Mouse (Mus musculus) cortical plate, adult 2 months (tissue): ENCODE results near the gene Sdk1. TPM values are rescaled to one million over a fixed set of nuclear protein-coding genes. Genes with fewer than 3 reads are reported as not detected.
A peak's percentile ranks its signal among the peaks of the same experiment; 100 is the strongest.

Experiments used
- H3K27ac ChIP-seq: fragments of 200-500 bp; 2 replicates; pipeline ENCODE4 v1.5.1; 2012; ENCODE audit warnings: low read length, control low read depth, inconsistent platforms; ENCODE audit not compliant: insufficient read depth
- H3K4me1 ChIP-seq: fragments of 200-500 bp; 2 replicates; pipeline ENCODE4 v1.6.1; 2011; ENCODE audit warnings: low read length; ENCODE audit not compliant: control insufficient read depth, insufficient read depth
- H3K4me3 ChIP-seq: fragments of 200-500 bp; 2 replicates; pipeline ENCODE4 v1.5.1; 2011; ENCODE audit warnings: mild to moderate bottlenecking, low read length, control low read depth; ENCODE audit not compliant: insufficient read depth
- CTCF ChIP-seq: fragments of 200-500 bp; IDR thresholded peaks from 2 replicates; pipeline ENCODE4 v1.5.1; 2011; ENCODE audit warnings: mild to moderate bottlenecking, control low read depth, low read length; ENCODE audit not compliant: insufficient read depth; ENCODE audit errors: extremely low read depth
- POLR2A ChIP-seq: fragments of 200-500 bp; IDR thresholded peaks from 2 replicates; pipeline ENCODE4 v1.6.1; 2011; ENCODE audit warnings: mild to moderate bottlenecking, low read length, control low read depth; ENCODE audit not compliant: insufficient read depth; ENCODE audit errors: extremely low read depth
- polyA plus RNA-seq: library from polyadenylated mRNA; depleted of rRNA; stranded (reverse); fragments of >200 nt; gene quantifications from 2 replicates; pipeline ENCODE4 v1.2.3, GENCODE M21; 2012

The Sdk1 gene
- polyA plus RNA-seq, 1 experiment, result 3.3 TPM

GRCm38 (mm10) chr5:142024448-142024847 lies 783.2 kb downstream of the Sdk1 start:
- no peak overlapping the region for H3K27ac ChIP-seq
- H3K4me1 ChIP-seq, result no peaks in the 10 kb centered on the region
- TF ChIP-seq CTCF (no peak), POLR2A (no peak)
- no peak overlapping the region for H3K4me3 ChIP-seq

GRCm38 (mm10) chr5:142036536-142036935 lies 795.2 kb downstream of the Sdk1 start:
- TF ChIP-seq POLR2A (no peak), CTCF (no peak)
- Histone ChIP-seq H3K27ac (no peak overlapping the region), H3K4me3 (no peak overlapping the region), H3K4me1 (peaks cover 3% of the 10 kb centered on the region)

- H3K4me1 ChIP-seq, result peaks cover 3% of the 10 kb centered on the region
- no peak overlapping the region for H3K4me3 ChIP-seq
- H3K27ac ChIP-seq, result no peak overlapping the region
- no peak for TF ChIP-seq CTCF
- no peak for TF ChIP-seq POLR2A
Measured at GRCm38 (mm10) chr5:142039236-142039635, 797.9 kb downstream of the Sdk1 start.

GRCm38 (mm10) chr5:142039891-142040530 lies 798.7 kb downstream of the Sdk1 start:
- H3K27ac ChIP-seq, result no peak overlapping the region
- H3K4me1 ChIP-seq, result peaks cover 3% of the 10 kb centered on the region
- no peak overlapping the region for H3K4me3 ChIP-seq
- TF ChIP-seq POLR2A (no peak), CTCF (no peak)

GRCm38 (mm10) chr5:142041226-142041802 lies 800.0 kb downstream of the Sdk1 start:
- no peak for TF ChIP-seq POLR2A
- no peak overlapping the region for H3K27ac ChIP-seq
- H3K4me1 ChIP-seq, result peaks cover 3% of the 10 kb centered on the region
- no peak overlapping the region for H3K4me3 ChIP-seq

GRCm38 (mm10) chr5:142061781-142062180 lies 820.5 kb downstream of the Sdk1 start:
- no peak overlapping the region for H3K4me3 ChIP-seq
- peaks cover 3% of the 10 kb centered on the region; the same call in 1 of the 2 replicates for H3K4me1 ChIP-seq
- TF ChIP-seq POLR2A (no peak), CTCF (no peak)
- H3K27ac ChIP-seq, result no peak overlapping the region

GRCm38 (mm10) chr5:142071322-142071721 lies 830.0 kb downstream of the Sdk1 start:
- H3K4me3 ChIP-seq, result no peak overlapping the region
- TF ChIP-seq CTCF, result no peak
- TF ChIP-seq POLR2A, result no peak
- no peak overlapping the region for H3K27ac ChIP-seq
- 0 out of 2 replicates have a peak, but pooled peaks cover 2% of the 10 kb centered on the region for H3K4me1 ChIP-seq

GRCm38 (mm10) chr5:142073901-142074300 lies 832.6 kb downstream of the Sdk1 start:
- 0 out of 2 replicates have a peak, but pooled peaks cover 2% of the 10 kb centered on the region for H3K4me1 ChIP-seq
- no peak overlapping the region for H3K27ac ChIP-seq
- TF ChIP-seq POLR2A (no peak), CTCF (no peak)
- H3K4me3 ChIP-seq, result no peak overlapping the region

GRCm38 (mm10) chr5:142074561-142075500 lies 833.5 kb downstream of the Sdk1 start:
- TF ChIP-seq POLR2A (no peak), CTCF (no peak)
- H3K4me1 ChIP-seq, result 0 out of 2 replicates have a peak, but pooled peaks cover 2% of the 10 kb centered on the region

More at GRCm38 (mm10) chr5:142074561-142075500, 833.5 kb downstream of the Sdk1 start:
- Histone ChIP-seq H3K4me3 (no peak overlapping the region), H3K27ac (0 out of 2 replicates have a peak overlapping the region, but pooled peaks have one; percentile 27)
